Mouse (Mus musculus) liver, embryonic 14.5 days (tissue): ENCODE results near the gene Kif26b.
A peak's percentile ranks its signal among the peaks of the same experiment; 100 is the strongest.

Source experiments
- CTCF ChIP-seq: IDR thresholded peaks from 2 replicates; pipeline ENCODE4 v1.5.1; 2016; ENCODE audit warnings: antibody characterized with exemption, low read depth, control low read depth
- EP300 ChIP-seq: IDR thresholded peaks from 2 replicates; pipeline ENCODE4 v1.6.1; 2016; ENCODE audit warnings: antibody characterized with exemption, low read depth

- TF ChIP-seq CTCF = no peak
- peak; percentile 32; the same call in 1 of the 2 replicates for TF ChIP-seq EP300
Observed at GRCm38 (mm10) chr1:178644954-178645353, 116.0 kb downstream of the Kif26b start.
